Mouse (Mus musculus): Measurements from ENCODE around the gene Cnfn.
A peak's percentile ranks its signal among the peaks of the same experiment; 100 is the strongest.

Cnfn gene

GRCm38 (mm10) chr7:25388916-25389315 is 19.4 kb upstream of the Cnfn start:
- DNase-seq, result no peak

GRCm38 (mm10) chr7:25387811-25388440 is 18.4 kb upstream of the Cnfn start:
- no peak for DNase-seq

- DNase-seq, result peak; percentile 93
Measured at GRCm38 (mm10) chr7:25385850-25386555, 16.5 kb upstream of the Cnfn start.

- DNase-seq, result no peak
Measured at GRCm38 (mm10) chr7:25385259-25385658, 15.7 kb upstream of the Cnfn start.

GRCm38 (mm10) chr7:25384818-25385217 is 15.3 kb upstream of the Cnfn start:
- DNase-seq, result no peak

GRCm38 (mm10) chr7:25384318-25384717 is 14.8 kb upstream of the Cnfn start:
- no peak for DNase-seq

GRCm38 (mm10) chr7:25383891-25384290 is 14.4 kb upstream of the Cnfn start:
- DNase-seq, result no peak

GRCm38 (mm10) chr7:25383385-25383784 is 13.9 kb upstream of the Cnfn start:
- DNase-seq, result no peak

- DNase-seq, result no peak
Measured at GRCm38 (mm10) chr7:25382541-25382940, 13.0 kb upstream of the Cnfn start.

GRCm38 (mm10) chr7:25381284-25381680 is 11.8 kb upstream of the Cnfn start:
- peak; percentile 28 for DNase-seq

- DNase-seq, result peak; percentile 20
Measured at GRCm38 (mm10) chr7:25380392-25381283, 11.1 kb upstream of the Cnfn start.

GRCm38 (mm10) chr7:25379551-25380351 is 10.2 kb upstream of the Cnfn start:
- DNase-seq, result peak; percentile 87

GRCm38 (mm10) chr7:25378181-25379100 is 8.9 kb upstream of the Cnfn start:
- DNase-seq, result no peak

GRCm38 (mm10) chr7:25377100-25377700 is 7.7 kb upstream of the Cnfn start:
- DNase-seq, result peak; percentile 37

GRCm38 (mm10) chr7:25376556-25376955 is 7.0 kb upstream of the Cnfn start:
- DNase-seq, result peak; percentile 94

- DNase-seq, result peak; percentile 58
Measured at GRCm38 (mm10) chr7:25372441-25372840, 2.9 kb upstream of the Cnfn start.

GRCm38 (mm10) chr7:25368333-25368732 is 1.2 kb downstream of the Cnfn start:
- DNase-seq, result no peak

GRCm38 (mm10) chr7:25367632-25368293 is 1.8 kb downstream of the Cnfn start:
- peak; percentile 57 for DNase-seq

GRCm38 (mm10) chr7:25365937-25366625 is 3.4 kb downstream of the Cnfn start:
- DNase-seq, result peak; percentile 37

GRCm38 (mm10) chr7:25363632-25364031 is 5.9 kb downstream of the Cnfn start:
- no peak for DNase-seq
